Mouse (Mus musculus): Measurements from ENCODE around the gene Nxn. TPM values are rescaled to one million over a fixed set of nuclear protein-coding genes. Genes with fewer than 3 reads are reported as not detected.

Nxn gene
- polyA plus RNA-seq, 1 experiment from 2014 or later: 41.8 TPM

- 58% methylated on average over 4 of the region's 4 CpGs for WGBS
- H3K9ac ChIP-seq (replicated peaks; ENCODE audit: low read length): no peak overlapping the region
- DNase-seq (ENCODE audit: low spot score): no peak
- no peaks in the 10 kb centered on the region for H3K36me3 ChIP-seq (replicated peaks; ENCODE audit: control insufficient read depth, insufficient read depth, low read depth, low read length)
- no peaks in the 10 kb centered on the region for H3K9me3 ChIP-seq (replicated peaks; ENCODE audit: control insufficient read depth, low read length)
- peaks cover 5% of the 10 kb centered on the region for H3K4me1 ChIP-seq (ENCODE audit: control insufficient read depth, insufficient read depth, low read length)
- no peak for ATAC-seq (replicated peaks; ENCODE audit: insufficient number of reproducible peaks, low FRiP score, low TSS enrichment, low read depth)
- H3K27ac ChIP-seq (replicated peaks; ENCODE audit: low read depth, low read length): no peak overlapping the region
- no peaks in the 10 kb centered on the region for H3K27me3 ChIP-seq (ENCODE audit: control insufficient read depth, insufficient read depth, low read length)
- no peak overlapping the region for H3K4me3 ChIP-seq (ENCODE audit: low read depth, low read length)
- H3K4me2 ChIP-seq (ENCODE audit: low read depth, low read length): no peak overlapping the region
Observed at GRCm38 (mm10) chr11:76385017-76385416, 13.9 kb downstream of the Nxn start.

- Histone ChIP-seq H3K27ac (replicated peaks; ENCODE audit: low read depth, low read length) (0 out of 2 replicates have a peak overlapping the region, but pooled peaks have one; percentile 8), H3K9ac (replicated peaks; ENCODE audit: low read length) (no peak overlapping the region), H3K4me1 (ENCODE audit: control insufficient read depth, insufficient read depth, low read length) (peaks cover 5% of the 10 kb centered on the region), H3K4me2 (ENCODE audit: low read depth, low read length) (no peak overlapping the region), H3K36me3 (replicated peaks; ENCODE audit: control insufficient read depth, insufficient read depth, low read depth, low read length) (no peaks in the 10 kb centered on the region), H3K27me3 (ENCODE audit: control insufficient read depth, insufficient read depth, low read length) (no peaks in the 10 kb centered on the region), H3K9me3 (replicated peaks; ENCODE audit: control insufficient read depth, low read length) (no peaks in the 10 kb centered on the region), H3K4me3 (ENCODE audit: low read depth, low read length) (no peak overlapping the region)
- no peak for DNase-seq (ENCODE audit: low spot score)
- no peak for ATAC-seq (replicated peaks; ENCODE audit: insufficient number of reproducible peaks, low FRiP score, low TSS enrichment, low read depth)
- WGBS: 76% methylated on average over 5 of the region's 5 CpGs
Observed at GRCm38 (mm10) chr11:76384307-76384706, 14.6 kb downstream of the Nxn start.

- Histone ChIP-seq H3K36me3 (replicated peaks; ENCODE audit: control insufficient read depth, insufficient read depth, low read depth, low read length) (no peaks in the 10 kb centered on the region), H3K4me1 (ENCODE audit: control insufficient read depth, insufficient read depth, low read length) (peaks cover 5% of the 10 kb centered on the region), H3K4me3 (ENCODE audit: low read depth, low read length) (no peak overlapping the region), H3K27ac (replicated peaks; ENCODE audit: low read depth, low read length) (peak overlapping the region; percentile 21; the same call in 1 of the 2 replicates), H3K9me3 (replicated peaks; ENCODE audit: control insufficient read depth, low read length) (no peaks in the 10 kb centered on the region), H3K9ac (replicated peaks; ENCODE audit: low read length) (no peak overlapping the region), H3K4me2 (ENCODE audit: low read depth, low read length) (no peak overlapping the region), H3K27me3 (ENCODE audit: control insufficient read depth, insufficient read depth, low read length) (no peaks in the 10 kb centered on the region)
- 0 out of 2 replicates have a peak, but pooled peaks have one; percentile 47 for ATAC-seq (replicated peaks; ENCODE audit: insufficient number of reproducible peaks, low FRiP score, low TSS enrichment, low read depth)
- WGBS: 59% methylated on average over 13 of the region's 13 CpGs
- DNase-seq (ENCODE audit: low spot score): peak; percentile 63
Observed at GRCm38 (mm10) chr11:76382711-76383324, 16.1 kb downstream of the Nxn start.

DNA sequence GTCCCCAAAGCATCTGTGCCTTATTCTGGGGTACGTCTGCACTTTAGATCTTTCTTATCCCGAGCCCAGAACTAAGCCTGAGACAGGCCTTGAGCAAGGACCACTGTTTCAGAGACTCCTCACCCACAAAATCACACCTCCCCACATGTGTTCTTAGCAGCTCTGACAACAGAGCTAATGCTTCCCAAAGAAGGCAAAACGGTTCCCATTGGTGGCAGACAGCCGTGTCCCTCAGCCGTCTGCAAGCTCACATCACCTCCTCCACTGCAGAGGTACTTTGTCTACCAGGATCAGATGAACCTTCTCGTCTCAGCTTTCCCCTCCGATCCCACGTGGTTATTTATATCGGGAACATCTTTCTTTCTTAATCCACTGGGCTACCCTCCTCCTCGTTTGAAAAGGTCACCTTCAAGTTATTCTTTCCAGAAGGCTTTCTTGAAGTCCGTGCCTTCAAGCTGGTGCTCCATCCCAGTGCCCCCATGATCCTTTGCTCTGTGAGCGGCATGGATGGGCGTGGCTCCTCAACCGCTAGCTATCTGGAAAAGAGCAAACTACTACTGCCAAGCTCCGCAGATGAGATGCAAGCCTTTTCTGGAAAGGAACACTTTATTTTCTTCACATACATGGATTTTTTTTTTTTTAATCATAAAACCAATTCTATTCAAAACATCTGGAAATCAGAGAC is 17.6 kb downstream of the Nxn start:
- no peak for DNase-seq (ENCODE audit: low spot score)
- ATAC-seq (replicated peaks; ENCODE audit: insufficient number of reproducible peaks, low FRiP score, low TSS enrichment, low read depth): no peak
- peaks cover 5% of the 10 kb centered on the region for H3K4me1 ChIP-seq (ENCODE audit: control insufficient read depth, insufficient read depth, low read length)
- no peaks in the 10 kb centered on the region for H3K9me3 ChIP-seq (replicated peaks; ENCODE audit: control insufficient read depth, low read length)
- H3K4me2 ChIP-seq (ENCODE audit: low read depth, low read length): no peak overlapping the region
- no peak overlapping the region for H3K9ac ChIP-seq (replicated peaks; ENCODE audit: low read length)
- no peak overlapping the region for H3K27ac ChIP-seq (replicated peaks; ENCODE audit: low read depth, low read length)
- H3K4me3 ChIP-seq (ENCODE audit: low read depth, low read length): no peak overlapping the region
- H3K36me3 ChIP-seq (replicated peaks; ENCODE audit: control insufficient read depth, insufficient read depth, low read depth, low read length): no peaks in the 10 kb centered on the region
- no peaks in the 10 kb centered on the region for H3K27me3 ChIP-seq (ENCODE audit: control insufficient read depth, insufficient read depth, low read length)
- 77% methylated on average over 15 of the region's 15 CpGs for WGBS

- no peak overlapping the region for H3K4me3 ChIP-seq (ENCODE audit: low read depth, low read length)
- no peak for ATAC-seq (replicated peaks; ENCODE audit: insufficient number of reproducible peaks, low FRiP score, low TSS enrichment, low read depth)
- no peak overlapping the region for H3K9ac ChIP-seq (replicated peaks; ENCODE audit: low read length)
- no peaks in the 10 kb centered on the region for H3K36me3 ChIP-seq (replicated peaks; ENCODE audit: control insufficient read depth, insufficient read depth, low read depth, low read length)
- H3K27ac ChIP-seq (replicated peaks; ENCODE audit: low read depth, low read length): no peak overlapping the region; the same call in 1 of the 2 replicates
- no peaks in the 10 kb centered on the region for H3K27me3 ChIP-seq (ENCODE audit: control insufficient read depth, insufficient read depth, low read length)
- 33% methylated on average over 11 of the region's 11 CpGs for WGBS
- peaks cover under 1% of the 10 kb centered on the region; the same call in 1 of the 2 replicates for H3K4me1 ChIP-seq (ENCODE audit: control insufficient read depth, insufficient read depth, low read length)
- no peak for DNase-seq (ENCODE audit: low spot score)
- no peak overlapping the region for H3K4me2 ChIP-seq (ENCODE audit: low read depth, low read length)
- H3K9me3 ChIP-seq (replicated peaks; ENCODE audit: control insufficient read depth, low read length): no peaks in the 10 kb centered on the region
Observed at GRCm38 (mm10) chr11:76379921-76380544, 18.9 kb downstream of the Nxn start.

- Histone ChIP-seq H3K27ac (replicated peaks; ENCODE audit: low read depth, low read length) (no peak overlapping the region), H3K27me3 (ENCODE audit: control insufficient read depth, insufficient read depth, low read length) (no peaks in the 10 kb centered on the region), H3K4me3 (ENCODE audit: low read depth, low read length) (no peak overlapping the region), H3K9me3 (replicated peaks; ENCODE audit: control insufficient read depth, low read length) (no peaks in the 10 kb centered on the region), H3K4me1 (ENCODE audit: control insufficient read depth, insufficient read depth, low read length) (peaks cover 7% of the 10 kb centered on the region), H3K9ac (replicated peaks; ENCODE audit: low read length) (no peak overlapping the region), H3K4me2 (ENCODE audit: low read depth, low read length) (no peak overlapping the region), H3K36me3 (replicated peaks; ENCODE audit: control insufficient read depth, insufficient read depth, low read depth, low read length) (no peaks in the 10 kb centered on the region)
- 88% methylated on average over 3 of the region's 3 CpGs for WGBS
- DNase-seq (ENCODE audit: low spot score) (no peak), ATAC-seq (replicated peaks; ENCODE audit: insufficient number of reproducible peaks, low FRiP score, low TSS enrichment, low read depth) (no peak)
Observed at GRCm38 (mm10) chr11:76376425-76376824, 22.5 kb downstream of the Nxn start.

GRCm38 (mm10) chr11:76374491-76375185 is 24.3 kb downstream of the Nxn start:
- no peaks in the 10 kb centered on the region for H3K27me3 ChIP-seq (ENCODE audit: control insufficient read depth, insufficient read depth, low read length)
- 0 out of 2 replicates have a peak overlapping the region, but pooled peaks have one; percentile 14 for H3K9ac ChIP-seq (replicated peaks; ENCODE audit: low read length)
- H3K4me2 ChIP-seq (ENCODE audit: low read depth, low read length): no peak overlapping the region
- peak overlapping the region; percentile 74 for H3K27ac ChIP-seq (replicated peaks; ENCODE audit: low read depth, low read length)
- no peaks in the 10 kb centered on the region for H3K9me3 ChIP-seq (replicated peaks; ENCODE audit: control insufficient read depth, low read length)
- H3K36me3 ChIP-seq (replicated peaks; ENCODE audit: control insufficient read depth, insufficient read depth, low read depth, low read length): no peaks in the 10 kb centered on the region
- no peak overlapping the region for H3K4me3 ChIP-seq (ENCODE audit: low read depth, low read length)
- 52% methylated on average over 17 of the region's 17 CpGs for WGBS
- ATAC-seq (replicated peaks; ENCODE audit: insufficient number of reproducible peaks, low FRiP score, low TSS enrichment, low read depth): no peak
- peaks cover 7% of the 10 kb centered on the region for H3K4me1 ChIP-seq (ENCODE audit: control insufficient read depth, insufficient read depth, low read length)
- DNase-seq (ENCODE audit: low spot score): peak; percentile 77
